Comparison of ENCODE assay signal across 7 mouse cellular contexts in genomic region chr7:140903212-140903611, GRCm38 (mm10). TPM values are rescaled to one million over a fixed set of nuclear protein-coding genes. Genes with fewer than 3 reads are reported as not detected.
DNase-seq lines count a peak whose midpoint lies in the region; ATAC-seq and TF ChIP-seq lines count a peak whose summit lies in the region.

No protein-coding gene starts in this region.

- no peak overlapping the region for H3K4me2 ChIP-seq in limb, embryonic 11.5 days (ENCODE audit: low read depth, severe bottlenecking)
- no peak overlapping the region for H3K4me2 ChIP-seq in midbrain, embryonic 14.5 days (ENCODE audit: low read length)

- peak; percentile 28; the same call in 1 of the 2 replicates for ATAC-seq in limb, embryonic 11.5 days (ENCODE audit: insufficient number of reproducible peaks, low FRiP score, low TSS enrichment, low read depth)
- peak; percentile 37; the same call in 1 of the 2 replicates for ATAC-seq in midbrain, embryonic 14.5 days (ENCODE audit: low FRiP score, low TSS enrichment)

- H3K4me3 ChIP-seq in gastrocnemius, adult 2 months, result no peak overlapping the region
- H3K4me3 ChIP-seq in limb, embryonic 11.5 days (ENCODE audit: low read depth, low read length), result no peak overlapping the region
- H3K4me3 ChIP-seq in midbrain, embryonic 14.5 days (replicated peaks; ENCODE audit: low read depth, low read length), result no peak overlapping the region

- peaks cover under 1% of the 10 kb centered on the region; the same call in 1 of the 2 replicates for H3K36me3 ChIP-seq in limb, embryonic 11.5 days (ENCODE audit: control insufficient read depth, insufficient read depth, low read length)
- H3K36me3 ChIP-seq in midbrain, embryonic 14.5 days (ENCODE audit: control insufficient read depth, insufficient read depth, low read length), result peaks cover 14% of the 10 kb centered on the region

- peak overlapping the region; percentile 97 for H3K27ac ChIP-seq in gastrocnemius, adult 2 months
- H3K27ac ChIP-seq in limb, embryonic 11.5 days (replicated peaks; ENCODE audit: low read depth, low read length), result no peak overlapping the region
- H3K27ac ChIP-seq in midbrain, embryonic 14.5 days (replicated peaks; ENCODE audit: low read depth, low read length), result no peak overlapping the region

- no peaks in the 10 kb centered on the region for H3K9me3 ChIP-seq in limb, embryonic 11.5 days (ENCODE audit: control insufficient read depth, low read length)
- no peaks in the 10 kb centered on the region for H3K9me3 ChIP-seq in midbrain, embryonic 14.5 days (ENCODE audit: control insufficient read depth, low read length)

- peaks cover 9% of the 10 kb centered on the region; the same call in 1 of the 2 replicates for H3K4me1 ChIP-seq in limb, embryonic 11.5 days (ENCODE audit: control insufficient read depth, insufficient read depth, low read length)
- H3K4me1 ChIP-seq in midbrain, embryonic 14.5 days (ENCODE audit: control insufficient read depth, insufficient read depth, low read length), result no peaks in the 10 kb centered on the region

- no peak overlapping the region; the same call in 1 of the 2 replicates for H3K9ac ChIP-seq in limb, embryonic 11.5 days (ENCODE audit: low read length)
- no peak overlapping the region for H3K9ac ChIP-seq in midbrain, embryonic 14.5 days (replicated peaks; ENCODE audit: low read length)

- intact Hi-C loops in gastrocnemius, adult 2 months (cut with DNase I), result loop anchor here (1.0 to 5.0 kb wide), 4 partner anchors 22 to 269 kb away; partner anchors contain the start of genes Bet1l, Gm45785, Psmd13 and Ric8a

- peak; percentile 42 for DNase-seq in WW6 (ENCODE audit: low read depth, low spot score)
- peak; percentile 91 to 95 for DNase-seq in cerebellum, postnatal 10 days
- DNase-seq in gastrocnemius, adult 2 months, result peak; percentile 84
- DNase-seq in kidney, adult 11 months, result peak; percentile 80
- peak; percentile 89 for DNase-seq in limb, embryonic 11.5 days (ENCODE audit: low spot score)
- peak; percentile 83 for DNase-seq in midbrain, embryonic 14.5 days
- DNase-seq in spleen, adult 18-20 months, result peak; percentile 44 to 82

- H3K27me3 ChIP-seq in limb, embryonic 11.5 days (ENCODE audit: control insufficient read depth, insufficient read depth, low read length), result no peaks in the 10 kb centered on the region
- H3K27me3 ChIP-seq in midbrain, embryonic 14.5 days (ENCODE audit: control insufficient read depth, insufficient read depth, low read length), result no peaks in the 10 kb centered on the region

- WGBS in limb, embryonic 11.5 days, result 26% methylated on average over 13 of the region's 13 CpGs
- WGBS in midbrain, embryonic 14.5 days, result 27% methylated on average over 13 of the region's 13 CpGs

- TF ChIP-seq CTCF in gastrocnemius, adult 2 months (IDR thresholded peaks at IDR 0.05), result peak; percentile 97

RNA-seq across cellular contexts. Expression of gene Cox8b, which starts 3.0 kb away (rescaled TPM):
- 1,000 to 10,000 TPM; 2,055 to 2,295 TPM for total RNA-seq in gastrocnemius, adult 2 months (2021)
- polyA plus RNA-seq in limb, embryonic 11.5 days (2014; fragmentation: Nextera tagmentation; extraction: Ambion mirVana), result 0.88 and 1.0 TPM in 2 replicates
- polyA plus RNA-seq in midbrain, embryonic 14.5 days (2014; fragmentation: Nextera tagmentation; extraction: Ambion mirVana), result not detected in 2 replicates

RNA-seq across cellular contexts. Expression of gene Nlrp6, which starts 17.5 kb away (rescaled TPM):
- total RNA-seq in gastrocnemius, adult 2 months (2021), result not detected
- polyA plus RNA-seq in limb, embryonic 11.5 days (2014; fragmentation: Nextera tagmentation; extraction: Ambion mirVana), result 0.26 TPM in 1 of 2 replicates, not detected in the other
- 0.32 and 0.89 TPM in 2 replicates for polyA plus RNA-seq in midbrain, embryonic 14.5 days (2014; fragmentation: Nextera tagmentation; extraction: Ambion mirVana)

RNA-seq across cellular contexts. Expression of gene Sirt3, which starts 21.1 kb away (rescaled TPM):
- total RNA-seq in gastrocnemius, adult 2 months (2021), result 10 to 100 TPM; 20.4 to 27.3 TPM
- polyA plus RNA-seq in limb, embryonic 11.5 days (2014; fragmentation: Nextera tagmentation; extraction: Ambion mirVana), result 21.6 and 23.2 TPM in 2 replicates
- 33.4 and 40.0 TPM in 2 replicates for polyA plus RNA-seq in midbrain, embryonic 14.5 days (2014; fragmentation: Nextera tagmentation; extraction: Ambion mirVana)

RNA-seq across cellular contexts. Expression of gene Psmd13, which starts 21.4 kb away (rescaled TPM):
- total RNA-seq in gastrocnemius, adult 2 months (2021), result 10 to 100 TPM; 84.5 to 89.3 TPM
- polyA plus RNA-seq in limb, embryonic 11.5 days (2014; fragmentation: Nextera tagmentation; extraction: Ambion mirVana), result 185 and 243 TPM in 2 replicates
- 186 and 214 TPM in 2 replicates for polyA plus RNA-seq in midbrain, embryonic 14.5 days (2014; fragmentation: Nextera tagmentation; extraction: Ambion mirVana)

RNA-seq across cellular contexts. Expression of gene Pgghg, which starts 38.0 kb away (rescaled TPM):
- total RNA-seq in gastrocnemius, adult 2 months (2021), result 1 to 10 TPM; 3.8 to 5.6 TPM
- polyA plus RNA-seq in limb, embryonic 11.5 days (2014; fragmentation: Nextera tagmentation; extraction: Ambion mirVana), result 13.6 and 16.1 TPM in 2 replicates
- polyA plus RNA-seq in midbrain, embryonic 14.5 days (2014; fragmentation: Nextera tagmentation; extraction: Ambion mirVana), result 5.0 and 7.4 TPM in 2 replicates

Comparison
In these comparisons a context has a peak if more than half of its experiments do, and no peak if none do; other contexts are left out.
1. DNase-seq: peak in every context shown above with its lines; median percentile 93 in cerebellum, postnatal 10 days; 89 in limb, embryonic 11.5 days; 84 in gastrocnemius, adult 2 months; 83 in midbrain, embryonic 14.5 days; 80 in kidney, adult 11 months; 63 in spleen, adult 18-20 months; 42 in WW6.